ENCODE assay signal across 8 mouse cellular contexts in genomic region chr8:126594481-126595000, GRCm38 (mm10). TPM values are rescaled to one million over a fixed set of nuclear protein-coding genes. Genes with fewer than 3 reads are reported as not detected.
DNase-seq lines count a peak whose midpoint lies in the region; ATAC-seq and TF ChIP-seq lines count a peak whose summit lies in the region.

No protein-coding gene starts in this region.

- H3K27me3 ChIP-seq in C2C12 (ENCODE audit: control insufficient read depth, insufficient read depth, insufficient read length) = no peaks in the 10 kb centered on the region
- no peaks in the 10 kb centered on the region; the same call in 1 of the 2 replicates for H3K27me3 ChIP-seq in erythroblast, embryonic 14.5 days (ENCODE audit: control insufficient read depth)
- no peaks in the 10 kb centered on the region for H3K27me3 ChIP-seq in heart, embryonic 11.5 days (ENCODE audit: control insufficient read depth, insufficient read depth, low read length)
- no peaks in the 10 kb centered on the region for H3K27me3 ChIP-seq in kidney, embryonic 16.5 days (ENCODE audit: insufficient read depth, low read length)
- no peaks in the 10 kb centered on the region for H3K27me3 ChIP-seq in liver, embryonic 11.5 days (replicated peaks; ENCODE audit: control insufficient read depth, insufficient read depth, low read length)
- no peaks in the 10 kb centered on the region for H3K27me3 ChIP-seq in stomach, embryonic 14.5 days (ENCODE audit: control insufficient read depth, insufficient read depth, low read length)

- H3K27ac ChIP-seq in heart, embryonic 11.5 days (ENCODE audit: low read depth, low read length) = peak overlapping the region; percentile 99
- H3K27ac ChIP-seq in kidney, embryonic 16.5 days (ENCODE audit: low read length) = peak overlapping the region; percentile 100
- peak overlapping the region; percentile 99 for H3K27ac ChIP-seq in liver, embryonic 11.5 days (ENCODE audit: low read depth, low read length)
- H3K27ac ChIP-seq in stomach, embryonic 14.5 days (ENCODE audit: low read length) = peak overlapping the region; percentile 100

- H3K9me3 ChIP-seq in erythroblast, embryonic 14.5 days (ENCODE audit: control insufficient read depth, low read length) = no peaks in the 10 kb centered on the region
- no peaks in the 10 kb centered on the region for H3K9me3 ChIP-seq in heart, embryonic 11.5 days (replicated peaks; ENCODE audit: control insufficient read depth, low read length)
- no peaks in the 10 kb centered on the region for H3K9me3 ChIP-seq in kidney, embryonic 16.5 days (ENCODE audit: low read length)
- H3K9me3 ChIP-seq in liver, embryonic 11.5 days (ENCODE audit: control insufficient read depth, low read length) = no peaks in the 10 kb centered on the region
- no peaks in the 10 kb centered on the region for H3K9me3 ChIP-seq in stomach, embryonic 14.5 days (ENCODE audit: control insufficient read depth, low read depth, low read length)

- 1% methylated on average over 42 of the region's 48 CpGs for WGBS in heart, embryonic 11.5 days (ENCODE audit: insufficient replicate concordance)
- under 1% methylated on average over 48 of the region's 48 CpGs for WGBS in kidney, embryonic 16.5 days
- WGBS in liver, embryonic 11.5 days = 2% methylated on average over 48 of the region's 48 CpGs
- whole genome bisulfite sequencing in stomach, embryonic 14.5 days = 1% methylated on average over 48 of the region's 48 CpGs

- H3K79me3 ChIP-seq in C2C12 (ENCODE audit: low read depth) = peaks cover 33% of the 10 kb centered on the region

- peak overlapping the region; percentile 78 for H3K4me3 ChIP-seq in C2C12 (ENCODE audit: insufficient read depth, poor library complexity, severe bottlenecking)
- H3K4me3 ChIP-seq in erythroblast, embryonic 14.5 days (replicated peaks) = peak overlapping the region; percentile 94
- H3K4me3 ChIP-seq in heart, embryonic 11.5 days (ENCODE audit: low read depth, low read length) = peak overlapping the region; percentile 100
- H3K4me3 ChIP-seq in kidney, embryonic 16.5 days (ENCODE audit: low read length) = peak overlapping the region; percentile 92
- peak overlapping the region; percentile 100 for H3K4me3 ChIP-seq in liver, embryonic 11.5 days (ENCODE audit: low read depth, low read length)
- peak overlapping the region; percentile 100 for H3K4me3 ChIP-seq in stomach, embryonic 14.5 days (ENCODE audit: low read depth, low read length)

- peak overlapping the region; percentile 100 for H3K9ac ChIP-seq in heart, embryonic 11.5 days (ENCODE audit: low read depth, low read length)
- H3K9ac ChIP-seq in kidney, embryonic 16.5 days (replicated peaks; ENCODE audit: low read length) = peak overlapping the region; percentile 100
- H3K9ac ChIP-seq in liver, embryonic 11.5 days (ENCODE audit: low read depth, low read length) = peak overlapping the region; percentile 99
- H3K9ac ChIP-seq in stomach, embryonic 14.5 days (replicated peaks; ENCODE audit: low read depth, low read length) = peak overlapping the region; percentile 100

- ATAC-seq in heart, embryonic 11.5 days (replicated peaks; ENCODE audit: insufficient number of reproducible peaks, low FRiP score, low TSS enrichment) = peak; percentile 89
- ATAC-seq in kidney, embryonic 16.5 days (ENCODE audit: low FRiP score, low TSS enrichment) = peak; percentile 94
- ATAC-seq in liver, embryonic 11.5 days (replicated peaks; ENCODE audit: low FRiP score) = peak; percentile 80
- ATAC-seq in stomach, embryonic 14.5 days (ENCODE audit: insufficient number of reproducible peaks, insufficient read depth, low FRiP score, low read depth) = peak; percentile 90

- TF ChIP-seq CTCF in C2C12 (IDR thresholded peaks at IDR 0.05; ENCODE audit: control insufficient read depth, insufficient read depth, insufficient read length) = no peak
- TF ChIP-seq CTCF in brain, embryonic 14.5 days (IDR thresholded peaks at IDR 0.05; ENCODE audit: borderline replicate concordance, extremely low read depth, insufficient read depth, insufficient read length) = peak; percentile 38; the same call in 1 of the 2 replicates

- peak overlapping the region; percentile 69 for H3ac ChIP-seq in C2C12 (ENCODE audit: control insufficient read depth, insufficient read length, low read depth)

- peak; percentile 36; the same call in 1 of the 2 replicates for TF ChIP-seq POLR2A in brain, embryonic 14.5 days (IDR thresholded peaks at IDR 0.05; ENCODE audit: borderline replicate concordance, extremely low read depth, insufficient read depth, insufficient read length, poor library complexity, severe bottlenecking)

- DNase-seq in brain, embryonic 14.5 days (ENCODE audit: low read depth) = peak; percentile 100
- peak; percentile 93 for DNase-seq in liver, embryonic 11.5 days (ENCODE audit: low spot score)
- DNase-seq in naive thymus-derived CD4-positive, alpha-beta T cell, adult 2 months (ENCODE audit: low read depth) = peak; percentile 97

- peaks cover 25% of the 10 kb centered on the region for H3K36me3 ChIP-seq in C2C12 (ENCODE audit: control insufficient read depth, insufficient read depth)
- peaks cover 20% of the 10 kb centered on the region for H3K36me3 ChIP-seq in erythroblast, embryonic 14.5 days (ENCODE audit: control insufficient read depth)
- peaks cover 6% of the 10 kb centered on the region for H3K36me3 ChIP-seq in heart, embryonic 11.5 days (ENCODE audit: control insufficient read depth, insufficient read depth, low read length)
- H3K36me3 ChIP-seq in kidney, embryonic 16.5 days (ENCODE audit: insufficient read depth, low read length) = peaks cover 14% of the 10 kb centered on the region
- H3K36me3 ChIP-seq in liver, embryonic 11.5 days (ENCODE audit: control insufficient read depth, insufficient read depth, low read length) = peaks cover 11% of the 10 kb centered on the region
- H3K36me3 ChIP-seq in stomach, embryonic 14.5 days (ENCODE audit: control insufficient read depth, insufficient read depth, low read length) = peaks cover 20% of the 10 kb centered on the region

- H3K4me1 ChIP-seq in erythroblast, embryonic 14.5 days (ENCODE audit: control insufficient read depth) = peaks cover 87% of the 10 kb centered on the region
- H3K4me1 ChIP-seq in heart, embryonic 11.5 days (ENCODE audit: control insufficient read depth, insufficient read depth, low read length) = peaks cover 38% of the 10 kb centered on the region
- H3K4me1 ChIP-seq in kidney, embryonic 16.5 days (ENCODE audit: insufficient read depth, low read length) = peaks cover 31% of the 10 kb centered on the region
- H3K4me1 ChIP-seq in liver, embryonic 11.5 days (replicated peaks; ENCODE audit: control insufficient read depth, insufficient read depth, low read length) = peaks cover 44% of the 10 kb centered on the region
- H3K4me1 ChIP-seq in stomach, embryonic 14.5 days (ENCODE audit: control insufficient read depth, insufficient read depth, low read length) = peaks cover 27% of the 10 kb centered on the region

- H3K79me2 ChIP-seq in C2C12 (ENCODE audit: control insufficient read depth, insufficient read depth) = peaks cover 41% of the 10 kb centered on the region

- H3K4me2 ChIP-seq in heart, embryonic 11.5 days = peak overlapping the region; percentile 99
- H3K4me2 ChIP-seq in kidney, embryonic 16.5 days (replicated peaks; ENCODE audit: low read depth, low read length) = peak overlapping the region; percentile 90
- H3K4me2 ChIP-seq in liver, embryonic 11.5 days = peak overlapping the region; percentile 91
- peak overlapping the region; percentile 76 for H3K4me2 ChIP-seq in stomach, embryonic 14.5 days (replicated peaks; ENCODE audit: low read depth, low read length)

TF ChIP-seq in C2C12, 6 proteins besides CTCF, POLR2A, EP300 and RAD21:
- TF ChIP-seq FOSL1 (IDR thresholded peaks at IDR 0.05; ENCODE audit: insufficient read depth, low read length, poor library complexity, severe bottlenecking) = no peak
- TF ChIP-seq MAX (IDR thresholded peaks at IDR 0.05) = peak; percentile 16

RNA-seq across cellular contexts. Expression of gene Irf2bp2, which starts 0.8 kb away (rescaled TPM):
- polyA plus RNA-seq in C2C12 (2012; fragmentation: generic; extraction: Trizol) = 20.9 TPM
- polyA plus RNA-seq in brain, embryonic 14.5 days (2012; rRNA removed) = 37.3 and 39.6 TPM in 2 replicates
- 1.2 and 1.3 TPM in 2 replicates for polyA plus RNA-seq in erythroblast, embryonic 14.5 days (2012)
- 5.9 and 6.5 TPM in 2 replicates for polyA plus RNA-seq in heart, embryonic 11.5 days (2014; fragmentation: Nextera tagmentation; extraction: Ambion mirVana)
- 11.5 and 12.1 TPM in 2 replicates for polyA plus RNA-seq in kidney, embryonic 16.5 days (2015; fragmentation: Nextera tagmentation; extraction: Ambion mirVana)
- polyA plus RNA-seq in liver, embryonic 11.5 days (2014; fragmentation: Nextera tagmentation; extraction: Ambion mirVana) = 5.9 and 7.3 TPM in 2 replicates
- 9.7 and 10.0 TPM in 2 replicates for polyA plus RNA-seq in stomach, embryonic 14.5 days (2014; fragmentation: Nextera tagmentation; extraction: Ambion mirVana)

Comparison
In these comparisons a context has a peak if more than half of its experiments do, and no peak if none do; other contexts are left out.
1. Peak in every context shown above with its lines: DNase-seq, ATAC-seq, H3K4me3 ChIP-seq and H3K27ac ChIP-seq.